Mouse (Mus musculus): ENCODE results near the gene Fancf. TPM values are rescaled to one million over a fixed set of nuclear protein-coding genes. Genes with fewer than 3 reads are reported as not detected.

The Fancf gene
- polyA plus RNA-seq, 1 experiment, result 14.4 TPM

DNA sequence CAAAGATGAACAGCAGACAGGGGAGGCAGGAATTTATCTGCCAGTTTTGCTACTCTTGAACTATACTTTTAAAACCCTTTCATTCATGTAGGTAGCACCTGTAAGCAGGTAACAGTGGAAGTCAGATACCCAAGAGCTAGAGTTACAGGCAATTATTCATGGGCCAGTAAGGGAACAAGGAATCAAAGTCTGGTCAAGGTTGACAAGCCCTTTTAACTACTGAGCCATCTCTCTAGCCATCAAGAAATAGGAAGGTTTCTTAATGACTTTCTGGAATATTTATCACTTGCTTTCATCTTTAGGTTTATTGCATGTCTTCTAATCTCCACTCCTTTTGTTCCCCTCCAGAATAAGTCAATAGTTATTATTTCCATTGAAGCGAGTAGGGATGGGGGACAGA is 10.0 kb upstream of the Fancf start:
- no peak for TF ChIP-seq POLR2A (IDR thresholded peaks at IDR 0.05; ENCODE audit: low read depth, low read length)
- TF ChIP-seq CTCF (IDR thresholded peaks at IDR 0.05; ENCODE audit: extremely low read depth, insufficient read length, insufficient replicate concordance, low read depth, low read length), result no peak
- 81% methylated on average over 1 of the region's 1 CpGs for WGBS
- H3K36me3 ChIP-seq (ENCODE audit: control insufficient read depth, insufficient read depth, low read length), result peaks cover 1% of the 10 kb centered on the region; the same call in 1 of the 2 replicates
- no peaks in the 10 kb centered on the region for H3K4me1 ChIP-seq (ENCODE audit: control insufficient read depth, insufficient read depth, insufficient read length, low read length)
- no peaks in the 10 kb centered on the region for H3K27me3 ChIP-seq (ENCODE audit: control insufficient read depth, insufficient read depth, low read length)
- H3K27ac ChIP-seq (ENCODE audit: insufficient read depth, low read depth, low read length), result no peak overlapping the region
- no peak overlapping the region for H3K4me3 ChIP-seq (ENCODE audit: low read depth, low read length)

DNA sequence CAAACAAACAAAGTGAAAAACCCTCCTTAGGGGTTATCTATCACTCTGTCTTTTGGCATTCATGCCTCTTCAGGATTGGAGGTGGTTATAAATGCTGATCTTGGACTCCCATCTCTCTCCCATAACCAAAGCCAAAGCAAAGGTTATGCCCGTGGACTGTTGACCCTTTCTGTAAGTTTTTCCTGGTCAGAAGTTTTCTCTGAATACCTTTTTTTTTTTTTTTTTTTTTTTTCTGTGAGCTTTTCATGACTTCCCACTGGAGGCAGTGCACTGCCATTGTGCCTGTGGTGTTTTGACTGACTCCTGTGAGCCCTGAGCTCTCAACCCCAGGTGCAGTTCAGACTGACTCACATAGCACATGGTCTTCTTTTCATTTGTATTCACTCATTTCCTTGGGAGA is 5.9 kb upstream of the Fancf start:
- no peak for TF ChIP-seq POLR2A (IDR thresholded peaks at IDR 0.05; ENCODE audit: low read depth, low read length)
- Histone ChIP-seq H3K27me3 (ENCODE audit: control insufficient read depth, insufficient read depth, low read length) (no peaks in the 10 kb centered on the region), H3K27ac (ENCODE audit: insufficient read depth, low read depth, low read length) (no peak overlapping the region), H3K36me3 (ENCODE audit: control insufficient read depth, insufficient read depth, low read length) (peaks cover 4% of the 10 kb centered on the region; the same call in 1 of the 2 replicates), H3K4me1 (ENCODE audit: control insufficient read depth, insufficient read depth, insufficient read length, low read length) (no peaks in the 10 kb centered on the region), H3K4me3 (ENCODE audit: low read depth, low read length) (no peak overlapping the region)
- 48% methylated on average over 1 of the region's 1 CpGs for WGBS

GRCm38 (mm10) chr7:51865336-51865735 is 3.3 kb upstream of the Fancf start:
- peaks cover 4% of the 10 kb centered on the region; the same call in 1 of the 2 replicates for H3K36me3 ChIP-seq (ENCODE audit: control insufficient read depth, insufficient read depth, low read length)
- H3K4me3 ChIP-seq (ENCODE audit: low read depth, low read length), result no peak overlapping the region
- H3K4me1 ChIP-seq (ENCODE audit: control insufficient read depth, insufficient read depth, insufficient read length, low read length), result peaks cover 6% of the 10 kb centered on the region
- no peak overlapping the region for H3K27ac ChIP-seq (ENCODE audit: insufficient read depth, low read depth, low read length)
- no peaks in the 10 kb centered on the region for H3K27me3 ChIP-seq (ENCODE audit: control insufficient read depth, insufficient read depth, low read length)
- 54% methylated on average over 1 of the region's 1 CpGs for WGBS
- TF ChIP-seq POLR2A (IDR thresholded peaks at IDR 0.05; ENCODE audit: low read depth, low read length) (no peak), CTCF (IDR thresholded peaks at IDR 0.05; ENCODE audit: extremely low read depth, insufficient read length, insufficient replicate concordance, low read depth, low read length) (no peak)

DNA sequence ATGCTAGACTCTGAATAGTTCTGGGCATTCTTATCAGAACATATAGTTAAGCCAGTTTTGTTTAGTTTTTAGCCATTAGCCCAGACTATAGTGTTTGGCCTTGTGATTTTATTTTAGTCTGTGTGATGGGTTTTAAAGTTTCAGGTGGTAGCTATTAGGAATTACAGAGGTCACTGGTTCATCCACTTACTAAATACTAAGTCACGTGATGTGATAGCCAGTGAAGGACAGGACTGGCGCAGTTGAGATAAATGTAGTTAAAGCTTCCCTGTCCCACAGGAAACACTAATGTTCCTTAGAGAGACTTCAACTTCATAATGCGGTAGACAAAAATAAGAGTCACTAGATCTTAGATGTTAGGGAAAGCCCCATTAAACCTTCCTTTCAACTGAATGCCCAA is 775 bp upstream of the Fancf start:
- WGBS, result 38% methylated on average over 3 of the region's 3 CpGs

DNA sequence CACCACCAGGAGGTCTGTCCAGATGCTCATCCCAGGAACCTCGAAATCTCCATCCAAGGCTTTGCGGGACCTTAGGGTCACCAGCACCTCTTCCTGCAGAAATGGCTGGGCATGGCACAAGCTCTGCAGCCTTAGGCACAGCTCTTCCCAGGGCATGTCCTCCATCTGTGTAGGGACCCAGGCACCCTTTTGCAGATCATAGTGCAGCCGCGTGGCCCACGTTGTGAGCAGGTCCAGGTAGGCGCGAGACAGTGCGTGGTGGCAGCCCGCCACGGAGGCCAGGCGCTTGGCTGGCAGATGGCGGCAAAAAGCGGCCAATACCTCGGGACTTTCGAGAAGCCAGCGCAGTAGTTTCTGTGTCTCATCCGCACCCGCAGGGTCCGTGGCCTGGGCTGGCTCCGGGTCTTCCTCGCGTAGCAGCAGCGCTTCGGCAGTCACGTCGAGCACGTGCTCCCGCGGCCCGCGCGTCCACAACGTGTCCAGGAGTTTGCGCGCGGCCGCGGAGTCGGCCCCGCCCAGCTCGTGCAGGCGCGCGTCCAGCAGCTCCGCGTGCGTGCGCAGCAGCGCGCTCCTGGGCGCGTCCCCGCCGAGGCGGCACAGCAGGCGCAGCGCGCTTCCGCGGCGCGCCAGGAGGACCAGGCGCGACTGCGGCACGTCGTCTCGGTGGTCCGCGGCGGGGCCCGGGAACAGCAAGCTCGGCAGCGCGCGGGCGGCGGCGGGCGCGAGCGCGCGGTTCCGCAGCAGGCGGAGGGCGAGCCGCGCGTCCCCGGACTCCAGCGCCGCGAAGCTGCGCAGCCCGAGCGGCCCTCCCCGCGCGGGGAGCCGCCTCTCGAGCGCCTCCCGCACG is 594 bp downstream of the Fancf start, which contains the start of gene Gas2:
Gene Gas2 (plus strand): TSS at position 766 of the 847 bp plus-strand sequence.
- 7% methylated on average over 105 of the region's 105 CpGs for WGBS
- TF ChIP-seq POLR2A (IDR thresholded peaks at IDR 0.05; ENCODE audit: low read depth, low read length) (no peak), CTCF (IDR thresholded peaks at IDR 0.05; ENCODE audit: extremely low read depth, insufficient read length, insufficient replicate concordance, low read depth, low read length) (no peak)
- H3K4me1 ChIP-seq (ENCODE audit: control insufficient read depth, insufficient read depth, insufficient read length, low read length), result peaks cover 6% of the 10 kb centered on the region
- peak within 1 kb of the TSS; percentile 84 for H3K4me3 ChIP-seq (ENCODE audit: low read depth, low read length)
- no peaks in the 10 kb centered on the region for H3K27me3 ChIP-seq (ENCODE audit: control insufficient read depth, insufficient read depth, low read length)
- H3K27ac ChIP-seq (ENCODE audit: insufficient read depth, low read depth, low read length), result peak within 1 kb of the TSS; percentile 81
- peaks cover 2% of the 10 kb centered on the region for H3K36me3 ChIP-seq (ENCODE audit: control insufficient read depth, insufficient read depth, low read length)

More for the DNA sequence above, 775 bp upstream of the Fancf start:
- H3K27ac ChIP-seq (ENCODE audit: insufficient read depth, low read depth, low read length), result no peak overlapping the region
- peaks cover 6% of the 10 kb centered on the region for H3K4me1 ChIP-seq (ENCODE audit: control insufficient read depth, insufficient read depth, insufficient read length, low read length)
- peaks cover 4% of the 10 kb centered on the region; the same call in 1 of the 2 replicates for H3K36me3 ChIP-seq (ENCODE audit: control insufficient read depth, insufficient read depth, low read length)
- H3K27me3 ChIP-seq (ENCODE audit: control insufficient read depth, insufficient read depth, low read length), result no peaks in the 10 kb centered on the region
- H3K4me3 ChIP-seq (ENCODE audit: low read depth, low read length), result no peak overlapping the region
- TF ChIP-seq POLR2A (IDR thresholded peaks at IDR 0.05; ENCODE audit: low read depth, low read length), result no peak
- TF ChIP-seq CTCF (IDR thresholded peaks at IDR 0.05; ENCODE audit: extremely low read depth, insufficient read length, insufficient replicate concordance, low read depth, low read length), result no peak

DNA sequence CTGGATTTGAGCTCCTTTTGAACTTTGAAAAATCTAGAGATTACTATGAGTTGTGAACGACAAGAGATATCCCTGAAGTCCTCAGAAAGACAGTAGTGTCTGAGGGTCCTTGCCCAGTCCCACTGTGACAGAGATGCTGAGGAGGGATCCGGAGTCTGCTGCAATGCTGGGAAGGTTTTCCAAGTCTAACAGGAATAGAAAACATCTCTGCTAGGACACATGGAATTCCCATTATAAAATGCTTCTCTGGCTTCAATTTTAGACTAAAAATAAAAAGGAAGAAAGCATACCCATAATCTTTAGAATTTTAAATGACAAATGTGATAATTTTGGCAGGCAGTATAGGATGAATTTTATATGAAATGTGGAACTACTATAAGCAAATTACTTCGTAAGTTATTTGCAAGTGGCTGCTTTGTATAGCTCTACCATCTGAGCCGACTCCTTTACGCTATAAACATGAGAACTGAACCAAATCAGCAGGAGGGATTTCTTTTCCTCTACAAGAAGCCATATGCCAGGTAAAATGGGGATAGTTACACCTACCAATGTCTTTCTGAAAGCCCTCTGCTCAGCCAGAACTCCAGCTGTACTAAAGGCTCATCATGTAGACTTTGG is 10.1 kb downstream of the Fancf start:
- Histone ChIP-seq H3K27me3 (ENCODE audit: control insufficient read depth, insufficient read depth, low read length) (no peaks in the 10 kb centered on the region), H3K4me1 (ENCODE audit: control insufficient read depth, insufficient read depth, insufficient read length, low read length) (no peaks in the 10 kb centered on the region), H3K4me3 (ENCODE audit: low read depth, low read length) (no peak overlapping the region), H3K36me3 (ENCODE audit: control insufficient read depth, insufficient read depth, low read length) (peaks cover 1% of the 10 kb centered on the region; the same call in 1 of the 2 replicates), H3K27ac (ENCODE audit: insufficient read depth, low read depth, low read length) (no peak overlapping the region)
- no peak for TF ChIP-seq POLR2A (IDR thresholded peaks at IDR 0.05; ENCODE audit: low read depth, low read length)
- TF ChIP-seq CTCF (IDR thresholded peaks at IDR 0.05; ENCODE audit: extremely low read depth, insufficient read length, insufficient replicate concordance, low read depth, low read length), result no peak
- 90% methylated on average over 5 of the region's 5 CpGs for WGBS

DNA sequence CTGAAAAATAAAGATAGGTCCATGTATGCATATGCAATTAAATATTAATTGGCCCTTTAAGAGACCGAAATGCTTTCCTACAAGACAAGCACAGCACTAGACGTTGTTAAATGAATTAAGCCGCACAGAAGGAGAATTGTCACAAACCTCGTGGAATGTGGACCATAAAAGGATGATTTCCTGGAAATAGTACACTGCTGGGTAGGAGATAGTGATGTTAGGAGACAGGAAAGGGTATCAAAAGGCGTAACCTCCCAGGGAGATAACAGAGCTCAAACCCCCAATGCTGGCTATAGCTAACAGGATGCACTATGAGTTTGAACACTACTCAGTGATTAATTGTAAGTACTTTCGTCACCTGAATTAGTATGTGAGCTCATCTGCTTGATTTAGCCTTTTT is 11.2 kb downstream of the Fancf start:
- Histone ChIP-seq H3K4me1 (ENCODE audit: control insufficient read depth, insufficient read depth, insufficient read length, low read length) (no peaks in the 10 kb centered on the region), H3K36me3 (ENCODE audit: control insufficient read depth, insufficient read depth, low read length) (peaks cover 1% of the 10 kb centered on the region; the same call in 1 of the 2 replicates), H3K27me3 (ENCODE audit: control insufficient read depth, insufficient read depth, low read length) (no peaks in the 10 kb centered on the region), H3K4me3 (ENCODE audit: low read depth, low read length) (no peak overlapping the region), H3K27ac (ENCODE audit: insufficient read depth, low read depth, low read length) (no peak overlapping the region)
- WGBS, result 80% methylated on average over 6 of the region's 6 CpGs
- no peak for TF ChIP-seq POLR2A (IDR thresholded peaks at IDR 0.05; ENCODE audit: low read depth, low read length)
- no peak for TF ChIP-seq CTCF (IDR thresholded peaks at IDR 0.05; ENCODE audit: extremely low read depth, insufficient read length, insufficient replicate concordance, low read depth, low read length)

All from small intestine, adult 2 months (tissue).